Mouse (Mus musculus): ENCODE measurements at regions not wholly inside any gene's neighbourhood (a gene's known extent, or its start where the extent isn't known, plus 50 kb on each side); places are given as distances from the start of the nearest gene placed in this dataset.

DNA sequence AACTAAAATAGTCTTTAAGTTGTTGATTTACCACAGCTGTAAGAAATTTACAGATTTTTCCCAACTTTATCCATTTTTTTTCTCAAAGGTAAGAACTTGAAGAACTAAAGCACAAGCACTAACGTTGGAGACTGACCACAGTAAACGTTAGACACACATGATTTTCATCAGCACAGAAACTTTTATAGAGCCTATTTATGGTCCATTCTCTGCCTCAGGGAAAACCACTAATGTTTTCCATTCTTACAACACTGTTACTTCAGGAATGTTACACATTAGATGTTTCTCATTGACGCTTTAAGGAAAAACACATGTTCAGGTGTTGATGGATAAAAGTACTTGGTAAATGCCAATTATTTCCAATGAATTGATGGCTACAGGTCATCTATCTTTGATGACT lies 218.3 kb upstream of the Epha5 start:
- no peak for TF ChIP-seq CTCF (conservative IDR thresholded peaks at IDR 0.05; ENCODE audit: low read length)
- no peak for TF ChIP-seq POU5F1 (IDR thresholded peaks at IDR 0.05; ENCODE audit: borderline replicate concordance, low read length)
- TF ChIP-seq NANOG (IDR thresholded peaks at IDR 0.05; ENCODE audit: borderline replicate concordance, low read length), result no peak
